Mouse (Mus musculus): ENCODE measurements around the gene Olfr139. TPM values are rescaled to one million over a fixed set of nuclear protein-coding genes. Genes with fewer than 3 reads are reported as not detected.

The Olfr139 gene
- polyA plus RNA-seq (2015; fragmentation: Nextera tagmentation; extraction: Ambion mirVana): not detected in 2 replicates

GRCm38 (mm10) chr11:74056451-74056850, at the start of gene Olfr139, which contains the start of gene Olfr399:
Gene Olfr139, minus strand, starts transcription at chr11:74056551.
Gene Olfr399, minus strand, starts transcription at chr11:74056615.

GRCm38 (mm10) chr11:74069655-74070054, 13.3 kb upstream of the Olfr139 start, which contains the start of gene Zfp616:
Gene Zfp616, plus strand, starts transcription at chr11:74069955.

Other genes with a start within 250 kb of the Olfr139 start
- not detected in 2 replicates for gene Olfr392, start 239.5 kb downstream of the Olfr139 start, polyA plus RNA-seq (2015; fragmentation: Nextera tagmentation; extraction: Ambion mirVana)
- not detected in 2 replicates for gene Olfr393, start 205.1 kb downstream of the Olfr139 start, polyA plus RNA-seq (2015; fragmentation: Nextera tagmentation; extraction: Ambion mirVana)
- not detected in 2 replicates for gene Olfr394, start 165.8 kb downstream of the Olfr139 start, polyA plus RNA-seq (2015; fragmentation: Nextera tagmentation; extraction: Ambion mirVana)
- gene Olfr395, start 147.3 kb downstream of the Olfr139 start, polyA plus RNA-seq (2015; fragmentation: Nextera tagmentation; extraction: Ambion mirVana): not detected in 2 replicates
- gene Olfr23, start 119.9 kb downstream of the Olfr139 start, polyA plus RNA-seq (2015; fragmentation: Nextera tagmentation; extraction: Ambion mirVana): not detected in 2 replicates
- gene Olfr397, start 95.7 kb downstream of the Olfr139 start, polyA plus RNA-seq (2015; fragmentation: Nextera tagmentation; extraction: Ambion mirVana): not detected in 2 replicates
- not detected in 2 replicates for gene Olfr398, start 66.1 kb downstream of the Olfr139 start, polyA plus RNA-seq (2015; fragmentation: Nextera tagmentation; extraction: Ambion mirVana)
- not detected in 2 replicates for gene Olfr399, start 64 bp upstream of the Olfr139 start, polyA plus RNA-seq (2015; fragmentation: Nextera tagmentation; extraction: Ambion mirVana)
- gene Zfp616, start 13.4 kb upstream of the Olfr139 start, polyA plus RNA-seq (2015; fragmentation: Nextera tagmentation; extraction: Ambion mirVana): not detected in 2 replicates
- not detected in 2 replicates for gene Olfr401, start 57.2 kb upstream of the Olfr139 start, polyA plus RNA-seq (2015; fragmentation: Nextera tagmentation; extraction: Ambion mirVana)
- gene Olfr402, start 97.0 kb upstream of the Olfr139 start, polyA plus RNA-seq (2015; fragmentation: Nextera tagmentation; extraction: Ambion mirVana): not detected in 2 replicates
- not detected in 2 replicates for gene Olfr403, start 129.7 kb upstream of the Olfr139 start, polyA plus RNA-seq (2015; fragmentation: Nextera tagmentation; extraction: Ambion mirVana)
- gene Olfr43, start 154.8 kb upstream of the Olfr139 start, polyA plus RNA-seq (2015; fragmentation: Nextera tagmentation; extraction: Ambion mirVana): not detected in 2 replicates
- not detected in 2 replicates for gene Olfr406, start 203.3 kb upstream of the Olfr139 start, polyA plus RNA-seq (2015; fragmentation: Nextera tagmentation; extraction: Ambion mirVana)
- gene Olfr59, start 227.2 kb upstream of the Olfr139 start, polyA plus RNA-seq (2015; fragmentation: Nextera tagmentation; extraction: Ambion mirVana): not detected in 2 replicates

Measured in skeletal muscle tissue, postnatal 0 days (tissue).